Mouse (Mus musculus): Measurements from ENCODE around the gene Elf1. TPM values are rescaled to one million over a fixed set of nuclear protein-coding genes. Genes with fewer than 3 reads are reported as not detected.

The Elf1 gene
- polyA plus RNA-seq (2012; ENCODE audit: low replicate concordance): 12.2 and 13.3 TPM in 2 replicates

DNA sequence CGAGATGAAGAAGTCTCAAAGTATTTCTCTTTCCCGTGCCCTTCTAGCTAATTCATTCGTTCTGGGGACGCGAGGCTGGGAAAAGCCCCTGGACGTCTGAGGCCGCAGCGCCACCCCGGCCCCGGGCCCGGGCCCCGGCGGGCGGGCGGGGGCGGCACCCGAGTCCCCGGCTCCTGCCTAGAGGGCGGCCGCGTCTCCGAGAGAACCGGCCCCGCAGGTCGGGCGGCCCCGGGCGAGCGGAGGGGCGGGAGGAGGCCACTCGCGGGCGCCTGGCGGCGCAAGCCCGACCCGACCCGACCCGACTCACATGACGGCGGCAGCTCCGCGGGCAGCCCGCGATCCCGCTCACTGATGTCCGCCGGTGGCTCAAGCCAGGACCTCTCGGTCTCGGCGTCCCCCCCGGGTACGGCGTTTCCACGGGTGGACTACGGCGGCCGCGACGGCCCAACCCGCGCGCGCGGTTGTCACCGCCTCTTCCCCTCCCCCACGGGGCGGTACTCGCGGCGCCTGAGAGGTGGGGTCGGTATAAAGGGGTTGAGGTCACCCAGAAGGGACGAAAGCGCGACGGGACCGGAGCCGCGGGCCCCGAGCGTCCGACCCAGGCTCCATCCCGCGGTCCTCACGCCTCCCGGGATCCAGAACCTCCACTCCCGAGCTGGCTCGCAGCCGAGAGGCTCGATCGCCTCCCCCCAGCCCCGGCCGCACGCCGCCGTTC lies at the start of gene Elf1:
Elf1 (plus strand) TSS at position 571 of the 715 bp plus-strand sequence.

DNA sequence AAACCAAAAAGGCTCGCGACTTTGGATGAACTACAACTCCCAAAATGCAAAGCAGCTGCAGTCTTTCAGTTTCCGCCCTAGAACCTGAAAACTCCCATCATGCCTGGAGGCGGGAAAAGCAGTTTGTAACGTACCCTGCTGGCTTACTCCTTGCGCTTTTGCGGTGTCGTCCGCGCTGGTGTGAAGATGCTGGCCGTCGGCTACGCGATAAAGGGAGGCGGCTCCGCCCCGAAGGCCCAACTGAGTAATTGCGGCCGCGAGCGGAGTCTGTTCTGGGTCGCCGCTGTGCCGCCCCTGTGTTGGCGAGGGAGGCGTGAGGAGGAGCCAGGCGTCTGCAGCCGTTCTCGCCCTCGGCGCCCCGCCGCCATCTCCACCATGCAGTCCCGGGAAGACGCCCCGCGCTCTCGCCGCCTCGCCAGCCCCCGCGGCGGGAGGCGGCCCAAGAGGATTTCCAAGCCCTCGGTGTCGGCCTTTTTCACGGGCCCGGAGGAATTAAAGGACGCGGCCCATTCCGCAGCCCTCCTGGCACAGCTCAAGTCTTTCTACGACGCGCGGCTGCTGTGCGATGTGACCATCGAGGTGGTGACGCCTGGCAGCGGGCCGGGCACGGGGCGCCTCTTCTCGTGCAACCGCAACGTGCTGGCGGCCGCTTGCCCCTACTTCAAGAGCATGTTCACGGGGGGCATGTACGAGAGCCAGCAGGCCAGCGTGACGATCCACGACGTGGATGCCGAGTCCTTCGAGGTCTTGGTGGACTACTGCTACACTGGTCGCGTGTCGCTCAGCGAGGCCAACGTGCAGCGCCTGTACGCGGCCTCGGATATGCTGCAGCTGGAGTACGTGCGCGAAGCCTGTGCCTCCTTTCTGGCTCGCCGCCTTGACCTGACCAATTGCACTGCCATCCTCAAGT lies 29.1 kb upstream of the Elf1 start, which contains the start of gene Kbtbd6:
Kbtbd6 (plus strand) TSS at position 155 of the 910 bp plus-strand sequence.

DNA sequence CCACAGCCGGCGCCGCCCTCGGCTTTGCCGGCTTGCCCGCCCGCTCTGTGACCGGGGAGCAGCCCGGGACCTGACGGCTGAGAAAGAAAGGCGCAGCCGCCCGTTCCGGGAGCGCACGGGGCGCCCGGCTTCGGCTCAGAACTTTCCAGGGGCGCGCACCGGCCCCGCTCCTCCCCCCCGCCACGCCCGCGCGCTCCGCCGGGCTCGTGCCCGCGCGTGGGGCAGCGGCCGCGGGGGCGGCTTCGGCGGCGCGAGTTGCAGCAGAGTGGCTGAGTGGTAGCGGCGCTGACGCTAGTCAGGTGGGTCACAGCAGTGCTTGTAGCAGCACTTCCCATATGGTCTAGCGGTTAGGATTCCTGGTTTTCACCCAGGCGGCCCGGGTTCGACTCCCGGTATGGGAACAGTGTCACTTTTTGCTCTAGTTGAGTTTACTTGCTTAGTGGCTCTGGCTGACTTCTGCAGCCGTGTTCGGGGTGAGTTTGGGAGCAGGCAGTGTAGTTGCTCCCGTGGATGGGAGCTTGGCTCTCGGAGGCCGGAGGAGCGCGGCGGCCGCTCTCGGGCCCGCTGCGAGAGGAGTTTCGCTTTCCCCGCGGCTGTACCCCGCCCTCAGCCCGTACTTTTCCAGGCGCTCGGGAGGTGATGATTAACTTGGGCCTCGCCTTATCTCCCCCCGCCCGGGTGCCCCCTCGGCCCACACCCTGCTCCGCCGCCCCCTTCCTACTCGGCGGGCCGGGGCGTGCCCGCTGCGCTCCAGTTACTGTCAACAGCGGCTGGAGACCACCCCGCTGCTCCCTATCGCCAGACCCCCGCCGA lies 551 bp downstream of the Elf1 start, which contains the start of gene Wbp4:
Wbp4 (minus strand) TSS at position 182 of the 813 bp plus-strand sequence.

DNA sequence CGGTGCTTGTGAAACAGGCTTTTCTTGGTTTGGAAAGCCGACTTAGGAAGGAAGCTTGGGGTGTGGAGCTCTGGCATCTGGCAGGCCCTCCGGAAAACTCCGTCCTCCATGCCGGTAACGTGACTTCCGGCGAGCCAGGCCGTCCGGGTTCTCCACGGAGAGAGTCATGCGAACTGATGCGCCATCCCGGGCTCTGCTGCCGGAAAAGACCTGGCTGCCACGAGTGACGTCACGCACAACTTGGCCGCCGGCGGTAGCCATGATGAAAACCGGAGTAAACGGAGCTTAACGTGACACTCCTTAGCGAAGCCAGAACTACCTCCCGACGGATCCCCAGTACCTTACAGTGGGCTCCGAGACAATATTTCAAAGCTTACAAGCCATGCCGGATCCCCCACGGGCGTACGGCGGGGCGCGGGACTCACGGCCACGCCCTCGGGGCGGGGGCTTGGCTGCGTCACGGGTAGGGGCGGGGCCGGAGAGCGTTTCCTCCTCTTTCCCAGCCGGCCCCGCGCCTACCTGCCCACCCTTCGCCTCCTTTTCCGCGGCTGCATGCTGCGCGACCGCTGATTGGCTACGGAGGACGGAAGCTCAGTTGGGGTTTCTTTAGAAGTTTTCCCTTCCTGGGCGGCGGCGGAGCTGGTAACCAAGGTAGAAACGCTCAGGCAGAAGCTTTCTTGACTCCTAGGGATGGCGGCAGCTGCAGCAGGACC lies 106.3 kb downstream of the Elf1 start, which contains the start of gene Sugt1:
Sugt1 (plus strand) TSS at position 553 of the 713 bp plus-strand sequence.

Other genes starting within 250 kb of the Elf1 start
- gene Zfp957, start 233.8 kb upstream of the Elf1 start, polyA plus RNA-seq (2012; ENCODE audit: low replicate concordance): not detected in 2 replicates
- 19.8 and 28.5 TPM in 2 replicates for gene Rgcc, start 179.5 kb upstream of the Elf1 start, polyA plus RNA-seq (2012; ENCODE audit: low replicate concordance)
- gene Naa16, start 90.4 kb upstream of the Elf1 start, polyA plus RNA-seq (2012; ENCODE audit: low replicate concordance): 22.1 and 26.2 TPM in 2 replicates
- 0.20 and 0.33 TPM in 2 replicates for gene Mtrf1, start 83.4 kb upstream of the Elf1 start, polyA plus RNA-seq (2012; ENCODE audit: low replicate concordance)
- 4.7 and 5.5 TPM in 2 replicates for gene Kbtbd7, start 54.7 kb upstream of the Elf1 start, polyA plus RNA-seq (2012; ENCODE audit: low replicate concordance)
- 0.39 and 0.46 TPM in 2 replicates for gene Kbtbd6, start 29.4 kb upstream of the Elf1 start, polyA plus RNA-seq (2012; ENCODE audit: low replicate concordance)
- 6.9 and 12.2 TPM in 2 replicates for gene Wbp4, start 326 bp downstream of the Elf1 start, polyA plus RNA-seq (2012; ENCODE audit: low replicate concordance)
- 0.94 and 2.6 TPM in 2 replicates for gene Sugt1, start 106.5 kb downstream of the Elf1 start, polyA plus RNA-seq (2012; ENCODE audit: low replicate concordance)
- gene Cnmd, start 181.0 kb downstream of the Elf1 start, polyA plus RNA-seq (2012; ENCODE audit: low replicate concordance): not detected in 2 replicates

Data from hematopoietic multipotent progenitor cell, adult 10-12 weeks (in vitro differentiated cells).